Mouse (Mus musculus) adrenal gland, adult 18-20 months (tissue): ENCODE measurements at regions not wholly inside any gene's neighbourhood (a gene's known extent, or its start where the extent isn't known, plus 50 kb on each side); places are given as distances from the start of the nearest gene placed in this dataset.

Source experiments
- DNase-seq, 2 experiments: peaks; one replicate each; pipeline ENCODE4 v3.0.0; 2021 to 2022; ENCODE audit warnings: low spot score in 2 of 2

- no peak for DNase-seq
Measured at GRCm38 (mm10) chr10:17074402-17075027, 648.5 kb upstream of the Cited2 start.

GRCm38 (mm10) chr10:17075147-17075546, 647.9 kb upstream of the Cited2 start:
- DNase-seq, result no peak

DNA sequence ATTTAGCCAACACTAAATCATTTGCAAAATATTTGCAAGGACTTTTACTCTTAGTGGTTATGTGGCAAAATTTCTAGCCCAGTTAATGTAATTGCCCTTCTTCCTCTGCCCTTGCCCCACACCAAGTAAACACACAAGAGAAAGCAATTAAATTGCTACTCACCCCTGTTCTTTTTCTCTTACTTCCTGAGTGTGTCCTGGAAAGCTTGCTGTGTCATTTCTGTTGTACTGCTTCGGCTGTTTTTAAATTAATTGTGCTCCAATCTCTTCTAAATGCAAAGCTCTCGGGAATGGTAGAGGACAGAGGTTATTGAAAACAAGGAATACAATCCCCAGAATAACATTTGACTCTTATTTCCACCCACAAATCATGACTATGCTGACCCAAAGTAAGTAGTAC, 647.4 kb upstream of the Cited2 start:
- no peak for DNase-seq

- no peak for DNase-seq
Measured at GRCm38 (mm10) chr10:17076186-17076585, 646.8 kb upstream of the Cited2 start.

DNA sequence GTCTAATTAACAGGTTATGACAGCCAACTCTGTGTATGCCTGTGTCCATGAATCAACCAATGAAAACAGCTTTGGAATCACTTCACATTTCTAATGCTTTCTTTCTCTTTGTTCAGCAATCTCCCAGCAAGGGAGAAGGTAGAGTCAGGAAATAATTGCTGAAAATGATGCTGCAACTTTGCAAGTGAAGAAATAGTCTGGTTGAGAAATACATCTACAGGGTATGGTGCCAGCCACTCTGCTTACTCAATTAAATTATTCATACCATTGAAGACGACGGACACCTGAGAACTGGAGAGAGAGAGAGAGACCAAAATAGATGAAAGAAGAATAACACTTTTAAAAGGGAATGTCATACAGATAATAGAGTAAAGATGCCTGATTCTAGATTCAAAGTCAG, 645.4 kb upstream of the Cited2 start:
- DNase-seq, result no peak

- no peak for DNase-seq
Measured at GRCm38 (mm10) chr10:17080818-17081217, 642.2 kb upstream of the Cited2 start.

DNA sequence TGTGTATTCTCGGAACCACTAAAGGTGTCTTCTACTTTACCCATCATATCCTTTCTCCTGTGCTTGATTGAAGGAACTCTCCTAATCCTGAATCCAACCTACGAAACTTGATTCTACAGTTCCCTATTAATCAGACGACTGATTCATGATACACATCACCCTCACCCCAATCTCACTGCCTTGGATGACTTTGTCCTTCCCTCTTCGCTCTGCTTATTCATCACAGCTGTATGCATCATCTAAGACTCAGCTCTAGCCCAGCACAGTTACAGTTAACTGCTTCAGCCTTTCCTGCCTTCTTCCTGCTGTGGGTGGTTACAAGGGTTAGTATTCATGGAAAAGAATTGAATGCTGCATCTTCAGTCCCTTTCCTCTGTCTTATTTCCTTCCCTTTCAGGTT, 640.1 kb upstream of the Cited2 start:
- no peak for DNase-seq

GRCm38 (mm10) chr10:17102065-17102464, 621.0 kb upstream of the Cited2 start:
- no peak for DNase-seq

- no peak for DNase-seq
Measured at GRCm38 (mm10) chr10:17103416-17103815, 619.6 kb upstream of the Cited2 start.

GRCm38 (mm10) chr10:17106831-17107230, 616.2 kb upstream of the Cited2 start:
- no peak for DNase-seq

DNA sequence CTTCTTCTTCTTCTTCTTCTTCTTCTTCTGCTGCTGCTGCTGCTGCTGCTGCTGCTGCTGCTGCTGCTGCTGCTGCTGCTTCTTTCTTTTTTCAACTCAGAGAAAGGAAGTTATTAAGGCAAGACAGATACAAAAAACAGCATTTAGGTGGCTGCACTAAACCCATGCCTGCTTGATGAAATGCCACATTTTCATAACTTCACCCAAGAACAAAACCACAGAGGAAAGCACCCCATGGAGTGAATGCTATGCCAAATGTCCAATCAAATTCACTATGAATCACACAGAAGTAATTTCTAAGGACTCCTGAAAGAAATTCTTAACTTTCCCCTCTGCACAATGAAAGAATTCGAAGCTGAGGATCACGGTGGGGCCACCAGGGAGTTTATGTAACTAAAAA, 611.9 kb upstream of the Cited2 start:
- no peak for DNase-seq

GRCm38 (mm10) chr10:17114805-17115204, 608.2 kb upstream of the Cited2 start:
- DNase-seq, result no peak

GRCm38 (mm10) chr10:17129391-17130163, 593.4 kb upstream of the Cited2 start:
- DNase-seq, result no peak

- no peak for DNase-seq
Measured at GRCm38 (mm10) chr10:17130661-17131060, 592.4 kb upstream of the Cited2 start.

DNA sequence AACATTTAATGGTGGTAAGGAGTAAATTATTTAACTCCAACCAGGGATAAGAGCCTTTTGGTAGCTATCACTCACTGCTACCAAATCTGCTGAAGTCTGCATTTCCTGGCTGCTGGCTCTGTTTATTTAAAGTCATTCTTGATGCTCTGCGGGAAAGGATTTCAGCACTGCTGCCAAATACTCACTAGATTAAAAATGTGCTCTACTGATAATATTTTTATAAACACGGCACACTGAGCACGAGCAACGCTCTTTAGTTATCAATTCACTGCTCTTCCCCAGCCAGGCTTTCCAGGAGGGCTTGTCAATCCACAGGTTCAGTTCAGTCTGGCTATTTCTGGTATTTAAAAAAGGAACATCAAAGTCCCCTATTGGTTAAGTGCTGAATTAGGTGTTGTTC, 591.3 kb upstream of the Cited2 start:
- no peak for DNase-seq

DNA sequence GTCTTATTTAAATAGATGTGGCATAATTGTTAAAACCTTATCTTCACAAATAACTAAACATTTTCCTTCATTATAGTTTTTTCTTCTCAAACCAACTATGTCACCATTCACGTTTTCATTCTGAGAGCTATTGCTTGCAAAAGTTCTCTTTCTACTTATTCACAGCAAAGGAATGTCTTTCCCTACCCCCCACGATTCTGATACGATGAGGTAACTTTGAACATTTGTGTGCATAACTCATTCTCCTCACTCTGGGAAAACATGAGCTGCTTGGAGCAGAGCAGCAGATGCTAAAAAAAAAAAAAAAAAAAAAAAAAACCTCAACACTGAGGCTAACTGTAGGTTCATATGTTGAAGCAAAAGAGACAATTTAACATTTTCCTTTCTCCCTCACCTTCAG, 547.6 kb upstream of the Cited2 start:
- DNase-seq, result no peak

DNA sequence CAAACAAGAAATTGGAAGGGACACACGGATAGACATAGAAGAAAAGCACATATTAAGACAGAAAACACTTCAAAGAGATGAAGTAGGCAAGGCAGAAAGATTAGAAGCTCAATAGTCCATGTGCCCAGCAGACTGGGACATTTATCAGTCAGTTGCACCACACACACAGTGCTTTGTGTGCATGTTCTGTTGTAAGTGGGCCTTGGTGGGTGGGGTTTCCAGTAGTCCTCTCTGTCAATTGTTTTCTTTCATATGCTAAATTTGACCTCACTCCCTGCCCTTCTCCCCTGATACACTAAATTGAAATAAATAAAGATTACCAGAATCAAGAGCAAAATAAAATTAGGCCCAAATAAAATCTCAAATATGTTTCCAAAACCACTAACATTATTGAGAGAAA, 546.0 kb upstream of the Cited2 start:
- no peak for DNase-seq

DNA sequence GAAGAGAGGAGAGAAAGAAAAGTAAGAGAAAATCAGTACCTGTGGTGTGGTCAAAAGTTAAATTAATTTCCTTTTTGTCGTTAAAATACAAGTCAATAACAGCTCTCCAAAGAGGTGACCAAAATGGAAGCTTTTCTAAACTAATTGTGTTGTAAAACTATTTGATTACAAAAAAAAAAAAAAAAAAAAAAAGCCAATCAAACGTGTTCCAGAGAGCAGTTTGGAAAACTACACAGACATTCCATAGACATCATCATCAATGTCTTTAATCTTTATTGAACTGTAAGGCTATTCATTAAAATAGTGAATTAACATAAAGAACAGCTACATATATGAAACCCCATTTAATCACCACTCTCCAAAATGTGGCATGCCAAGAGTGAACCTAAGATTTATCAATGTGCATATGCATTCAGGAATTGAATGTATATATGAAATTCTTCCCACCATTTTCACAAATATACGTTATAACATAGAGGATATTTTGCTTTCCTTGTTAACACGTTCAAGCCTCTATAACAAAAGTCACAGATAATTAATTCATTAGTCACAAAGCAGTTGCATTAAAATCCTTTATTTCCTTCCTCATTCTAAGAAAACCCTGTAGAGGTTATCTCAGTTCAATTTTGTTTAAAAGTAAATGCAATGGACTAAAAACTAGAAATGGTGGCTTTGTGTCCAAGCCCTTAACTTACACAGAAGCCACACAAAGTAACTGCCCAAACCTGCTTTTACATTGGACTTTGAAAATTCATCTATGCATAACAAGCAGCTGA, 545.3 kb upstream of the Cited2 start:
- DNase-seq, result no peak

- DNase-seq, result no peak
Measured at GRCm38 (mm10) chr10:17178627-17179026, 544.4 kb upstream of the Cited2 start.

DNA sequence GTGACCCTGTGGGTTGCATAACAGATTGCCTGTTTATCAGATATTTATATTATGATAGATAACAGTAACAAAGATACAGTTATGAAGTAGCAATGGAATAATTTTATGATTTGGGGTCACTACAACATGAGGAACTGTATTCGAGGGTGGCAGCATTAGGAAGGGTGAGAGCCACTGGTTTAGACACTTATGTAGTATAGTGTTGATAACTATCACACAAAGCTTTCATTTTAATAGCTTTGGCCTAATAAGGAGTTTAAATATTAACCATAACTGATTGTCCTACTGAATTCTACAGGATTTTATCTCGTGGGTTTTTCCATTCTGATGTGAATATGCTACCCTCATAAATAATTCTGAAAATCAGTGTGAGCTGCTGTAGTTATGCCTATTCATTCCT, 538.6 kb upstream of the Cited2 start:
- no peak for DNase-seq

DNA sequence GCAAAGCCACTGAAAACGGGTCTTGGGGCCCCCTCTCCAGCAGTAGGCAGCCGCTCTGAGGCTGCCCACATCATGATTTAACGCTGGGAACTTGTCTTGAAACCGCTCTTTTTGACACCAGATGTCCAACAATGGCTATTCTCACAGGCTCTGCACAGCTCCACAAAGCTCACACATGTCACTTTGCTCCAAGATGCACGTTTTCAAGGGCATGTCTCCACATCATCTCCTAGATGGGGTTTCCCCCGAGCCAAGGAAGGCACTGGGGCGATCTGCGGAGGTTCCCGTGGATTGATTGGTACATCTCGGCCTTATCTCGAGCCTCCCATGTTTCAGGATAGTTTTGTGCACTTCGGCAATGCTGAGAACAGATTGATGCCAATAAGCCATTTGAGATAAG, 526.8 kb upstream of the Cited2 start:
- DNase-seq, result no peak

GRCm38 (mm10) chr10:17196636-17197035, 526.4 kb upstream of the Cited2 start:
- no peak for DNase-seq
